Mouse (Mus musculus) thymus, postnatal 36 days (tissue): ENCODE measurements around the gene Slc3a2.

Experiments used
- DNase-seq, 2 experiments: peaks; one replicate each; pipeline ENCODE4 v3.0.0; 2022; ENCODE audit warnings: mixed read lengths in 2 of 2

Slc3a2 gene

GRCm38 (mm10) chr19:8706930-8707329 lies 16.2 kb downstream of the Slc3a2 start:
- no peak for DNase-seq

- DNase-seq, result no peak
Measured at GRCm38 (mm10) chr19:8706132-8706667, 17.0 kb downstream of the Slc3a2 start.

DNA sequence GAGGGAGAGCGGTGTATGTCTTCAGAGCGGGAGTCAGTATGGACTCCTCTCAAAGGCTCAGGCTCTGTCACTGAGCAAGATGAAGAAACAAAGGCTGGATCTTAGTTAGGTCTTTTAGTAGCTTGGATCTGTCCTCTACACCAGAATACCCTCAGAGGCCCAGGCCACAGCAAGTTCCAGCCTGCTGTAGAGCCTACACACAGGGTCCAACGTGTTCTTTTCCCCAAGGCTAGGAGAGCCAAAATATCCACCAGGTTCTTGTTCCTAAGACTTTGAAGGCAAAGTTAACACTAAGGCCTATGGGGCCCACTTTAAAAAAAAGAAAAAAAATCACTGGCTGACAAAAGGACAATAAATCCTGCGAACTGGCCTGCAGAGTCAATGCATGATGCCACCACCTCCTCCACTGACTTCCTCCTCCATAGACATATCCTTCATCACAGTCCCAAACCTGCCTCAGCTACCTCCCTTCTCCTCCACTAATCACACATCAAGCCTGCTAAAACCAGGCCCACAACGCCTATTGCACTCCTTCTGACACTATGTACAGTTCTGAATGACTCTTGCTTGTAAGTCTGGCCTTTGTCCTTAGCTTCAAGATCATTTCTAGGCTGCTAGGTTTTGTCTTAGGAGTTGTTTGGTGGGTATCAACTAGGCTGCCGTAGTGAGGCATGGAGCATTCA lies 18.0 kb downstream of the Slc3a2 start:
- DNase-seq, result no peak

- no peak for DNase-seq
Measured at GRCm38 (mm10) chr19:8703571-8703970, 19.6 kb downstream of the Slc3a2 start.

GRCm38 (mm10) chr19:8702458-8702857 lies 20.7 kb downstream of the Slc3a2 start:
- no peak for DNase-seq

DNA sequence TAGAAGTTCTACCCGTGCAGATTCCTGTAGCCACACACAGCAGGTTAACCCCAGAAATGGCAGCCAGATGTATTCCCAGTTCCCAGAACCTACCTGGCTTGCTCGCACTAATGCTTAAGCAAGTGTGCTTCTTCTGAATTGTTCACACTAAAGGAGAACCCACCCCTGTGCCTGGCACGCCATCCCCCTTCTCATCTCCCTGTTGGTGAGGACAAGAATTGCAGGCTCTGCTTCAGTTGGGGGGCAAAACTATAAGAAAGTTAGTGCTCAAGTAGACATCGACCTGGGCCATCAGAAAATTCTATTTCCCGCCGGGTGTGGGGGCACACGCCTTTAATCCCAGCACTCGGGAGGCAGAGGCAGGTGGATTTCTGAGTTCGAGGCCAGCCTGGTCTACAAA lies 23.5 kb downstream of the Slc3a2 start:
- no peak for DNase-seq

DNA sequence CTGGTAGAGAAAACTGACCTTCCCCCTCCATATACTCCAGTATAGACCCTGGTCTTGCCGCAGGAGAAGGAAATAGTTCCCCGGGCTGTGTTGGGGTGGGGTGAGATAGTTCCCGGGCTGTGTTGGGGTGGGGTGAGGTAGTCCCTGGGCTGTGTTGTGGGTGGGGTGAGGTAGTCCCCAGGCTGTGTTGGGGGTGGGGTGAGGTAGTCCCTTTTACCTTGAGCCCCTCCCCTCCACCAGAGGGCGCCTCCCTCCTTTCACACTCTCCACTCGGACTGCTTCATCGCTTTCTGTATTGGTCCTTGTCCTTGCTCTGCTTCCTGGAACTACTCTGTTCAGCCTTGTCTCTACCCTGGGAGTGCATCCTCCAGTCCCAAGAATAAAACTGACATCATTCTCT lies 27.8 kb downstream of the Slc3a2 start:
- DNase-seq, result peak; percentile 71 to 75

- no peak for DNase-seq
Measured at GRCm38 (mm10) chr19:8692740-8693139, 30.4 kb downstream of the Slc3a2 start.

DNA sequence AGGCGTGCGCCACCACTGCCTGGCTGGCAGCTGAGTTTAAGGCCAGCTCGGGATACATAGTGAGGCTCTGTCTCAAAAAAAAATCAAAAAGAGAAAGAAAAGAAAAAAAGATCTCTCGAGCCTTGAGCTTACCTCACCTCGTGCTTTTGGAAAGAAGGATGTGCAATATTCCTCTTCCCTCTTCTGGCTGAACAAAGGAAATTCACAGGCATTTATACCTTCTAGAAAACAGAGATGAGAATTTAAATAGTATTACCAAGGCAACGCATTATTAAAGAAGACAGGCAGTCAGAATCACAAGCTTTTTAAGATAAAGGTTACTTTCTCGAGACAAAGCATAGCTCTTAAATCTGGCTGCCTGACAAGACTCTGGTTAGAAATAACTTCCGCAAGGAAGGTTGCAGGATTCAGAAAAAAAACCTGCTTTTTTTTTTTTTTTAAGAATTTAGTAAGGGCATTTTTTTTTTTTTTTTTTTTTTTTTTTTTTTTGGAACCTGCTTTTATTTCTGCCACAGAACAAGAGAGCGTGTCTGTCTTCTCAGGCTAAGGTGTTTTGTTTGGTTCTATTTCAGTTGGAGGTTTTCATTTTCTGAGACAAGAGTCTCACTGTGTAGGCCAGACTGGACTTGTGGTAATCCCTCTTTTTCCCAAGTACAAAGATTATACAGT lies 31.2 kb downstream of the Slc3a2 start:
- no peak for DNase-seq

DNA sequence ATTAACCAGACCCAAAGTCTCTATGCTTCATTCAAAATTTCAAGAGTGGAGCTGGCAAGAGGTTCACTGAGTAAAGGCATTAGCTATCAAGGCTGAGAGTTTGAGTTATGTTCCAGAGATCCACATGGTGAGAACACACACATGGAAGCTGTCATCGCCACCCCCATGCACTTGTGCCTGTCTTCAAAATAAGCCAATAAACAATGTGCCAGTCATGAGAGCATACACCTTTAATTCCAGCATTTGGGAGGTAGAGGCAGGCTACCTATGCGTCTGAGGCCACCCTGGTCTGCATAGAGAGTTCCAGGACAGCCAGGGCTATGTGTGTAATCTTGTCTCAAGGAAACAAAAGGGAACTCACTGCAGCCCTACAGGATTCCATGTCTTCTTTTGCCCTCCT lies 39.5 kb downstream of the Slc3a2 start:
- no peak for DNase-seq

DNA sequence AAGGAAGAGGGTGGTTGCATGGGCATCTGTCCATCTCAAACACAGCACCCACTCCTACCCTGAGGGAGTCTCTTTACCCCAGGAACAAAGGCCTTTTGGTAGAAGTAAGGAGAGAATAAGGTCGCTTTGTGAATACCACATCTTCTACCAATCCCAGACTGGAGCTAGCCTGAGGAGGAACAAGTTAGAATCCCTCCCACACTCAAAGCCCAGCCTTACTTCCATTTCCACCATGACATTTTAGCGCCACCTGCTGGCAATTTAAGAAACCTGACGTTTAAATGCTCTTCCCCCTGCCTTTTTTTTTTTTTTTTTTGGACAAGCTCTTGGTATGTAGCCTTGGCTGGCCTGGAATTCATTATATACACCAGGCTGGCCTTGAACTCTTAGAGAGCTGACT lies 40.2 kb downstream of the Slc3a2 start:
- peak; percentile 49 to 62 for DNase-seq

- no peak for DNase-seq
Measured at GRCm38 (mm10) chr19:8681633-8682362, 41.4 kb downstream of the Slc3a2 start.

DNA sequence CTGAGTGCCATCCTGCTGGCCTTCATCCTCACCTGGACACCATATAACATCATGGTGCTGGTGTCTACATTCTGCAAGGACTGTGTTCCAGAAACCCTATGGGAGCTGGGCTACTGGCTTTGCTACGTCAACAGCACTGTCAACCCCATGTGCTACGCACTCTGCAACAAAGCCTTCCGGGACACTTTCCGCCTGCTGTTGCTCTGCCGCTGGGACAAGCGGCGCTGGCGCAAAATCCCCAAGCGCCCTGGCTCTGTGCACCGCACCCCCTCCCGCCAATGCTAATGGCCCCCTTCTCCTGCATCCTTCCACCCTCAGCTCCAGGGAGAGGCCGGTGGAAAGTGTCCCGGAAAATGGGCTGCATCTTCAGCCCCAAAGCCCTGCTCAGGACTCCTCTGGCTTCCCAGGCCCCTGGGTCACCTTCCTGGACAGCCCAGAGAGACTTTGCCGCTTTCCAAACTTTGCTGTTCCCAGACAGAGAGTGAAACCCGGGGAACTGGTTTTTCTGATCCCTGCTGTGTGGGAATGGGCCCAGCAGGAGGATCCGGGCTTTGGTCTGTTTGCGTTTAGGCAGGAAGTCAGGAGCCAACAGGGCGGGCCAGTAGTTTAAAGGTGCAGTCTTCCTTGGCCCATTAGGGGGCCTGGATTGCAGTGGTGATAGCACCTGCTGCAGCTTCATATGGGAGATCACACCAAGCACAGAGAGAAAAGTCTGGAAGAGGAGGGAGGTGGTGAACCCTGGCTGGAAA lies 44.0 kb downstream of the Slc3a2 start:
- DNase-seq, result peak in 1 of 2 experiments; percentile 3

DNA sequence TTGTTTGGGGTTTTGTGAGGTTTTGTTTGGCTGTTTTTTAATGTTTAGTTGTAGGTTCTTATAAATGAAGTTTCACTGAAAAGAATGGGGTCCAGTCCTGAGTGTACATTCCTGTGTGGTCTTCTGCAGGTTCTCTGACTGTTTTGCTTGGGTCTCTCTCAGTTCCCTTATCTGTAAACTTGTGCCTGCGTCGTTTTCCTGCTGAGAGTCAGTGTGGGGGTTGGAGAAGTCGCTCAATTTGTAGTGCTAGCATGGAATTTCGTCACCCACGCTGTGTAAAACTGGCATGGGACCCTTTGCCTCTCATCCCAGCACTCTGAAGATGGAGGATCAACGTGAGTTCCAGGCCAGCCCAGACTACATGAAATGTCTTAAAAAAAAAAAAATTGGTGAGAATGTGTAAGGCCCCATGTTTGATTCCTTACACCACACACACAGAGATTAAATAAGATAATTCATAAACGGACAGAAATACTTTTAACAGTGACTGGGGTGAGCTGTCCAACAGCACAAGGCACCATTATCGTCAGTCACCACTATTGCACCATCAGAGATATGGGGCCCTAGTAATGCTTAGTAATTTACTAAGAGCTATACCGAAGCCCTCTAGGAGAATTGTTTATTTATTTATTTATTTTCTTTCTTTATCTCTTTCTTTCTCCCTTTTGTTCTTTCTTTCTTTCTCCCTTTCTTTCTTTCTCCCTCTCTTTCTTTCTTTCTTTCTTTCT lies 49.7 kb downstream of the Slc3a2 start:
- no peak for DNase-seq

- DNase-seq, result no peak
Measured at GRCm38 (mm10) chr19:8672859-8673258, 50.3 kb downstream of the Slc3a2 start.

GRCm38 (mm10) chr19:8665746-8666145 lies 57.4 kb downstream of the Slc3a2 start:
- DNase-seq, result no peak

GRCm38 (mm10) chr19:8664859-8665258 lies 58.3 kb downstream of the Slc3a2 start:
- DNase-seq, result no peak

- no peak for DNase-seq
Measured at GRCm38 (mm10) chr19:8663911-8664421, 59.2 kb downstream of the Slc3a2 start.

GRCm38 (mm10) chr19:8663360-8663839 lies 59.8 kb downstream of the Slc3a2 start, which contains the start of gene Chrm1:
Gene Chrm1, plus strand, starts transcription at chr19:8663789.
- DNase-seq, result no peak

GRCm38 (mm10) chr19:8662337-8662736 lies 60.8 kb downstream of the Slc3a2 start:
- peak; percentile 66 to 67 for DNase-seq

DNA sequence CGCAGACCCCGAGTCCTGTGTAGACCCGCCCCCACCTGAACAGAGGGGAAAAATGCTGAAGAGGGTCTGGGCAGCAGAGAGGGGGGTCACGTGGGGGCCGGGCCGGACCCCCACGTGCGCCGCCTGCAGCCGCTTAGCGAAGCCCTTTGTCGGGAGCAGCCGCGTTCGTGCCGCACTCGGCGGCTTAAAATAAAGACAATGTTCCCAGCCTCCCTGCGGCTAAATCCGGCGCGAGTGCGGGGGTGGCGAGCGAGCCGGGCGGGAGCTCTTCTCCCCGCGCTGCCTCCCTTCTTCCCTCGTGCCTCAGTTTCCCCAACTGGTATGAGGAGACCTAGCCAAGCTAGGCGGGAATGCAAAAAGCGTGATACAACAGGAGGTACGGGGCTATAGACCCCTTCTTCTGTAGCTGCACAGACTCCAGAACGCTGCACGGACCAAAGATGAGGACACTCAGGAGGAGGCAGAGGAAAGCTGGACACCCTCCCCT lies 61.3 kb downstream of the Slc3a2 start:
- peak in 1 of 2 experiments; percentile 16 for DNase-seq
